Mouse (Mus musculus): ENCODE data around the gene Galntl5. TPM values are rescaled to one million over a fixed set of nuclear protein-coding genes. Genes with fewer than 3 reads are reported as not detected.
"Not testable (repeated sequence)": the region's sequence is repeated elsewhere in the genome, so short reads cannot be mapped to it uniquely, and the experiment has no call there.

Galntl5 gene
- polyA plus RNA-seq, 1 experiment from 2014 or later: not detected

GRCm38 (mm10) chr5:25162981-25163380 lies 18.3 kb upstream of the Galntl5 start:
- no peak overlapping the region for H3K4me2 ChIP-seq (ENCODE audit: low read depth, low read length)
- no peaks in the 10 kb centered on the region for H3K4me1 ChIP-seq (replicated peaks; ENCODE audit: control insufficient read depth, insufficient read depth, low read length)
- H3K4me3 ChIP-seq (ENCODE audit: low read length): no peak overlapping the region
- no peak overlapping the region for H3K27ac ChIP-seq (ENCODE audit: low read length)
- no peaks in the 10 kb centered on the region for H3K36me3 ChIP-seq (ENCODE audit: control insufficient read depth, insufficient read depth, low read length)
- ATAC-seq (ENCODE audit: low read depth): peak; percentile 17; the same call in 1 of the 2 replicates
- 63% methylated on average over 4 of the region's 4 CpGs for WGBS
- no peak overlapping the region for H3K9ac ChIP-seq (ENCODE audit: low read length)
- no peaks in the 10 kb centered on the region for H3K27me3 ChIP-seq (ENCODE audit: control insufficient read depth, insufficient read depth, low read depth, low read length)
- no peaks in the 10 kb centered on the region for H3K9me3 ChIP-seq (ENCODE audit: control insufficient read depth, low read length)

- H3K9ac ChIP-seq (ENCODE audit: low read length): no peak overlapping the region
- no peak overlapping the region for H3K4me2 ChIP-seq (ENCODE audit: low read depth, low read length)
- no peak for ATAC-seq (ENCODE audit: low read depth)
- WGBS: 78% methylated on average over 3 of the region's 3 CpGs
- H3K27ac ChIP-seq (ENCODE audit: low read length): no peak overlapping the region
- no peaks in the 10 kb centered on the region for H3K9me3 ChIP-seq (ENCODE audit: control insufficient read depth, low read length)
- no peaks in the 10 kb centered on the region for H3K36me3 ChIP-seq (ENCODE audit: control insufficient read depth, insufficient read depth, low read length)
- no peaks in the 10 kb centered on the region for H3K27me3 ChIP-seq (ENCODE audit: control insufficient read depth, insufficient read depth, low read depth, low read length)
- H3K4me1 ChIP-seq (replicated peaks; ENCODE audit: control insufficient read depth, insufficient read depth, low read length): no peaks in the 10 kb centered on the region
- H3K4me3 ChIP-seq (ENCODE audit: low read length): no peak overlapping the region
Measured at GRCm38 (mm10) chr5:25163938-25164337, 17.3 kb upstream of the Galntl5 start.

- ATAC-seq (ENCODE audit: low read depth): no peak
- H3K27me3 ChIP-seq (ENCODE audit: control insufficient read depth, insufficient read depth, low read depth, low read length): no peaks in the 10 kb centered on the region
- no peaks in the 10 kb centered on the region for H3K9me3 ChIP-seq (ENCODE audit: control insufficient read depth, low read length)
- no peak overlapping the region for H3K9ac ChIP-seq (ENCODE audit: low read length)
- H3K4me2 ChIP-seq (ENCODE audit: low read depth, low read length): no peak overlapping the region
- no peak overlapping the region for H3K27ac ChIP-seq (ENCODE audit: low read length)
- H3K4me1 ChIP-seq (replicated peaks; ENCODE audit: control insufficient read depth, insufficient read depth, low read length): no peaks in the 10 kb centered on the region
- H3K4me3 ChIP-seq (ENCODE audit: low read length): no peak overlapping the region
- no peaks in the 10 kb centered on the region for H3K36me3 ChIP-seq (ENCODE audit: control insufficient read depth, insufficient read depth, low read length)
- WGBS: 61% methylated on average over 1 of the region's 1 CpGs
Measured at GRCm38 (mm10) chr5:25164341-25164740, 16.9 kb upstream of the Galntl5 start.

- no peak for ATAC-seq (ENCODE audit: low read depth)
- no peaks in the 10 kb centered on the region for H3K36me3 ChIP-seq (ENCODE audit: control insufficient read depth, insufficient read depth, low read length)
- no peak overlapping the region for H3K4me3 ChIP-seq (ENCODE audit: low read length)
- H3K27me3 ChIP-seq (ENCODE audit: control insufficient read depth, insufficient read depth, low read depth, low read length): no peaks in the 10 kb centered on the region
- WGBS: 75% methylated on average over 4 of the region's 4 CpGs
- H3K4me2 ChIP-seq (ENCODE audit: low read depth, low read length): no peak overlapping the region
- no peaks in the 10 kb centered on the region for H3K4me1 ChIP-seq (replicated peaks; ENCODE audit: control insufficient read depth, insufficient read depth, low read length)
- H3K9ac ChIP-seq (ENCODE audit: low read length): no peak overlapping the region
- H3K27ac ChIP-seq (ENCODE audit: low read length): no peak overlapping the region
- H3K9me3 ChIP-seq (ENCODE audit: control insufficient read depth, low read length): no peaks in the 10 kb centered on the region
Measured at GRCm38 (mm10) chr5:25165102-25165788, 16.0 kb upstream of the Galntl5 start.

- no peaks in the 10 kb centered on the region for H3K4me1 ChIP-seq (replicated peaks; ENCODE audit: control insufficient read depth, insufficient read depth, low read length)
- H3K36me3 ChIP-seq (ENCODE audit: control insufficient read depth, insufficient read depth, low read length): no peaks in the 10 kb centered on the region
- no peaks in the 10 kb centered on the region for H3K9me3 ChIP-seq (ENCODE audit: control insufficient read depth, low read length)
- H3K27ac ChIP-seq (ENCODE audit: low read length): no peak overlapping the region
- no peak overlapping the region for H3K4me3 ChIP-seq (ENCODE audit: low read length)
- no peak overlapping the region for H3K9ac ChIP-seq (ENCODE audit: low read length)
- no peaks in the 10 kb centered on the region for H3K27me3 ChIP-seq (ENCODE audit: control insufficient read depth, insufficient read depth, low read depth, low read length)
- no peak overlapping the region for H3K4me2 ChIP-seq (ENCODE audit: low read depth, low read length)
- 69% methylated on average over 3 of the region's 3 CpGs for WGBS
- ATAC-seq (ENCODE audit: low read depth): no peak
Measured at GRCm38 (mm10) chr5:25165789-25166135, 15.5 kb upstream of the Galntl5 start.

- H3K9me3 ChIP-seq (ENCODE audit: control insufficient read depth, low read length): no peaks in the 10 kb centered on the region
- H3K4me1 ChIP-seq (replicated peaks; ENCODE audit: control insufficient read depth, insufficient read depth, low read length): no peaks in the 10 kb centered on the region
- no peak overlapping the region for H3K9ac ChIP-seq (ENCODE audit: low read length)
- WGBS: 60% methylated on average over 4 of the region's 4 CpGs
- ATAC-seq (ENCODE audit: low read depth): no peak
- no peaks in the 10 kb centered on the region for H3K27me3 ChIP-seq (ENCODE audit: control insufficient read depth, insufficient read depth, low read depth, low read length)
- H3K4me3 ChIP-seq (ENCODE audit: low read length): no peak overlapping the region
- no peak overlapping the region for H3K27ac ChIP-seq (ENCODE audit: low read length)
- no peak overlapping the region for H3K4me2 ChIP-seq (ENCODE audit: low read depth, low read length)
- no peaks in the 10 kb centered on the region for H3K36me3 ChIP-seq (ENCODE audit: control insufficient read depth, insufficient read depth, low read length)
Measured at GRCm38 (mm10) chr5:25166665-25167064, 14.6 kb upstream of the Galntl5 start.

- H3K36me3 ChIP-seq (ENCODE audit: control insufficient read depth, insufficient read depth, low read length); H3K9me3 ChIP-seq (ENCODE audit: control insufficient read depth, low read length); H3K4me1 ChIP-seq (replicated peaks; ENCODE audit: control insufficient read depth, insufficient read depth, low read length); H3K4me2 ChIP-seq (ENCODE audit: low read depth, low read length); H3K27ac ChIP-seq (ENCODE audit: low read length); ATAC-seq (ENCODE audit: low read depth); H3K4me3 ChIP-seq (ENCODE audit: low read length); H3K9ac ChIP-seq (ENCODE audit: low read length); H3K27me3 ChIP-seq (ENCODE audit: control insufficient read depth, insufficient read depth, low read depth, low read length): not testable (repeated sequence)
- 82% methylated on average over 5 of the region's 5 CpGs for WGBS
Measured at GRCm38 (mm10) chr5:25177937-25178336, 3.3 kb upstream of the Galntl5 start.

- not testable (repeated sequence) for H3K36me3 ChIP-seq (ENCODE audit: control insufficient read depth, insufficient read depth, low read length); H3K27me3 ChIP-seq (ENCODE audit: control insufficient read depth, insufficient read depth, low read depth, low read length); H3K4me2 ChIP-seq (ENCODE audit: low read depth, low read length); H3K9ac ChIP-seq (ENCODE audit: low read length); H3K27ac ChIP-seq (ENCODE audit: low read length); H3K4me1 ChIP-seq (replicated peaks; ENCODE audit: control insufficient read depth, insufficient read depth, low read length); H3K4me3 ChIP-seq (ENCODE audit: low read length); H3K9me3 ChIP-seq (ENCODE audit: control insufficient read depth, low read length); ATAC-seq (ENCODE audit: low read depth)
- WGBS: 79% methylated on average over 4 of the region's 4 CpGs
Measured at GRCm38 (mm10) chr5:25178543-25178942, 2.7 kb upstream of the Galntl5 start.

GRCm38 (mm10) chr5:25179284-25179683 lies 2.0 kb upstream of the Galntl5 start:
- Histone ChIP-seq H3K9me3 (ENCODE audit: control insufficient read depth, low read length) (no peaks in the 10 kb centered on the region), H3K27ac (ENCODE audit: low read length) (no peak overlapping the region), H3K36me3 (ENCODE audit: control insufficient read depth, insufficient read depth, low read length) (no peaks in the 10 kb centered on the region), H3K9ac (ENCODE audit: low read length) (no peak overlapping the region), H3K4me3 (ENCODE audit: low read length) (no peak overlapping the region), H3K4me1 (replicated peaks; ENCODE audit: control insufficient read depth, insufficient read depth, low read length) (no peaks in the 10 kb centered on the region), H3K27me3 (ENCODE audit: control insufficient read depth, insufficient read depth, low read depth, low read length) (no peaks in the 10 kb centered on the region), H3K4me2 (ENCODE audit: low read depth, low read length) (no peak overlapping the region)
- WGBS: 91% methylated on average over 4 of the region's 4 CpGs
- ATAC-seq (ENCODE audit: low read depth): no peak

Measured in lung, embryonic 16.5 days (tissue).